Mouse (Mus musculus): ENCODE measurements around the gene Selenof. TPM values are rescaled to one million over a fixed set of nuclear protein-coding genes. Genes with fewer than 3 reads are reported as not detected.
A peak's percentile ranks its signal among the peaks of the same experiment; 100 is the strongest.

The Selenof gene
- total RNA-seq, 1 experiment from 2014 or later: 324 TPM

DNA sequence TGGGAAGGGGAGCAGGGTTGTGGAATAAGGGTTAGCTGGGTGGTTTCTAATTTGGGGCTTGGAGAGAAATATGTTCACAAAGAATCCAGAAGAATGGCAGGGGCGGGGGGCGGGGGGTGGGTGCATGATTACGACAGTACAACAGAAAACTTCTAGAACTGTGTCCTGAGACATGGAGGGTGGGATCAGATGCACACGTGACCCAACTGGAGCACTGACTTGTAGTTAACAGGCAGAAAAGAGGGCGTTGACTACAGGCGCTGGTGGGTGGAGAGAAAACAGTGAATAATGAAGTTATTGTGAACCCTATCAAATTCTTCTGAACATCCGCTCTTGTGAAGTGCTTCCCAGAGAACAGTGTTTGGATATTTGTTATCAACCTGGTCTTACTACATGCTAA, 6.2 kb upstream of the Selenof start:
- DNase-seq: no peak

DNA sequence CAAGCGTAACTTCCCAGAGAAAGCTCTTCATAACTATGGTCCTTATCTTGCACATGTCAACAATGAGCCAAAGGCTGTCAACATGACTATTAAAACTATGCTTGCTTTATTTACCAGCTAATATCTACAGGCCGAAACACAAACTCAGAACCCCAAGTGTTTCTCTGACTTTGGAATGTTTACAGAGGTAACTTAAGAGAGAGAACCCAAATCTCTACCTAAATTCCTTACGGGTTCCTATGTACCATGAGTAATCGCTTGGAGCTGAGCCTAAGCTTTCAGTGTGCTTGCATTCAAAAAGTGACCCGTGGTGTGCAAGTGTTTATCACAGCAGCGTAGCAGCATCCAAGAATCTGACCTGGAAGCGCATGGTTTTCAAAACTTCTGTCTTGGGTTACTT, 4.9 kb upstream of the Selenof start:
- no peak for DNase-seq

GRCm38 (mm10) chr3:144568861-144569361, 1.2 kb upstream of the Selenof start:
- no peak for DNase-seq

DNA sequence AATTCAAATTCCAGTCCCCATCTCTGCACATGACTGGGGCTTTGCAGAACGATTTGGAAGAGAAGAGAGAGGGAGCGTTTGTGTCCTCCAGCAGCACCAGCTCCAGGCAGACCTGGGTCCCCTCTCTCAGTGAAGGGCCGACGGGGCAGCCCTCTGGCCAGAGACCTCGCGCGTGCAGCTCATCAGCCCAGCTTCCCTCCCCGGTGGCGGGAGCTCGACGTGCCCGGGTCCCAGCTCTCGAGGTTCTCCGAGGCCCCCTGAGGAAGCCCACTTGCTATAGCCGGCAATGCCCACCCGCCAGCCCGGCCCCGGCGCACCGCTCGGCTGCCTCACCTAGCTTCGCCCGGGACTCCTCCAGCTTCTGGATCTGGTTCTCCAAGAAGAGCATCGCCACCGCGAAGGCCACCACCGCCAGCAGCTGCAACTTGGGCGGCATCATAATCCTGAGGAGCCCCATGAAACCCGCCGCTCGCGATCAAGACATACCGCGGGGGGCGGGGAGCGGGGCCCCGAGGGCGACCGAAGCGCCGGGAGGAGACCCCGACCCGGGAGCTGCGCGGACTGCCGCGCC, 618 bp upstream of the Selenof start:
- DNase-seq: peak; percentile 36

GRCm38 (mm10) chr3:144570816-144571487, 848 bp downstream of the Selenof start:
- no peak for DNase-seq

GRCm38 (mm10) chr3:144574256-144574655, 4.2 kb downstream of the Selenof start:
- no peak for DNase-seq

DNA sequence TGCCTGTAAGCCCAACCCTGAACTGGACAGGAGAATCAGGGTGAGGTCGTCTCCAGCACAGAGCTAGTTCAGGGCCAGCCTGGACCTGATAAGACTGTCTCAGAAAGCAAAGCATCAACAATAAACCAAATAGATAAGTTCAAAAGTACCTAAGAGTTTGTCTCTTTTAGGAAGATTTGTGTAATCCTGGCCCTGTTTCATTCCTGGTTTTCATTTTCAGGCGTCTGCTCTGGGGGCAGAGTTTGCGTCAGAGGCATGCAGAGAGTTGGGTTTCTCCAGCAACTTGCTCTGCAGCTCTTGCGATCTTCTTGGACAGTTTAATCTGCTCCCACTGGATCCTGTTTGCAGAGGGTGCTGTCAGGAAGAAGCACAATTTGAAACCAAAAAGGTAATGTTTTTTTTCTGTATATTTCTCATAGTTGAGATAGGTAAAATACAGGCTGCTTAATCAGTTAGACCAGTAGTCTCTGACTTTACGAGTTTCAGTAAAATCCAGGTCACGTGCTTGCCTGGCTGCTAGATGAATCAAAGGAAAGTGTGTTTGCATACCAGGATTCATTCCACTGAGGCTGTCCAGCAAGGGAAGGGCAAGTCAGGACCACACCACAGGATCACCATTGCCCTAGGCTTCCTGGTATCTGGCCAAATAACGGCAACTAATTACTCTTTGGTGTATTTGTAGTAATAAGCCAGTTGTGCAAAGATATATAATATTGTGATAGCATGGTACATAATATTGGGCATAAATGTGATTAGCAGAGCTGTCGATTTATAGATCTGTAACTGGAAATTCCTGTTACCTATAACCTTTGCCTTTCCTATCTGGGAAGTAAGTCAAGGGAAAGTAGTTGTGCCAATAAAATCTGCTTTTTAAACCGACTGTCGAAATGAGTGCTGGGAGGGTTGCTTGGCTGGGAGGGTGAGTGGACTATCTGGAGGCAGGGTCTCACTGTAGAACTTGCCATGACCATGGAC, 7.5 kb downstream of the Selenof start:
- no peak for DNase-seq

GRCm38 (mm10) chr3:144578921-144579320, 8.8 kb downstream of the Selenof start:
- DNase-seq: no peak

GRCm38 (mm10) chr3:144579796-144580195, 9.7 kb downstream of the Selenof start:
- no peak for DNase-seq

DNA sequence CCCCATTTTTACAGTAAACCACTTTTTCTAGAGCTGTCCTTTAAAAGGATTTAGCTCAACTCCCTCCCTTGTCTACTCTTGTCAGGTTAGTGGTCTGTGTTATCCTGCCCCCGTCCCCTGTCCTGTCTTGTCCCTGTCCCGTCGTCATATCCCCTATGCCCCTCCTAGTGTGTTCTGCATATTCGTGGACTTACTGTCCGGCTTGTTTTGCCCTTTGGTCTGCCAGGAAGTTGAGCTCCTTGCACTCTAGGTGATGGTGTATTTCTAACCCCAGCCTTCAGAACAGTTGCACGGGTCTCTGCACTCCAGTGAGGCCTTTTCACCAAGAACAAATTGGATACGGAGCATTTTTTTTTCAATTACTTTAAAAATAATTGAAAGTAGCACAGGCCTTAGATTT, 10.2 kb downstream of the Selenof start:
- no peak for DNase-seq

DNA sequence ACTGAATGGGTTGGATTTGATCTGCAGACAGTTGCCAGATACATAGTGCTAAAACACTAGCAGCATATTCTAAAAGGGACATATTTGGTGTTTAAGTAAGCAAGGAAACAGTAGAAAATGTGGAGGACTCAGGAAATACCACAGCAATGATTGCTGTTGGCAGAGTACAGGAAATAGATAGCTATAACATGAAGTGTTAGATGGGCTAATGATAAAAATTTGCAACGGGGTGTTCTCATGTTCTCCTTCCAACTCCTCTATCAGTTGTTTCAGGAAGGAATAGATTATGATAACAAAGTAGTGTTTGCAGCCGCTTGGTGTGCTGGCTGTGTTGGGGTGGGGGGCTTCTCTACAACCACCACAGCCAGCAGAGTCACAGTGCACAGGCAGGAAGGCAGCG, 11.7 kb downstream of the Selenof start:
- DNase-seq: no peak

GRCm38 (mm10) chr3:144582306-144582705, 12.2 kb downstream of the Selenof start:
- DNase-seq: no peak

DNA sequence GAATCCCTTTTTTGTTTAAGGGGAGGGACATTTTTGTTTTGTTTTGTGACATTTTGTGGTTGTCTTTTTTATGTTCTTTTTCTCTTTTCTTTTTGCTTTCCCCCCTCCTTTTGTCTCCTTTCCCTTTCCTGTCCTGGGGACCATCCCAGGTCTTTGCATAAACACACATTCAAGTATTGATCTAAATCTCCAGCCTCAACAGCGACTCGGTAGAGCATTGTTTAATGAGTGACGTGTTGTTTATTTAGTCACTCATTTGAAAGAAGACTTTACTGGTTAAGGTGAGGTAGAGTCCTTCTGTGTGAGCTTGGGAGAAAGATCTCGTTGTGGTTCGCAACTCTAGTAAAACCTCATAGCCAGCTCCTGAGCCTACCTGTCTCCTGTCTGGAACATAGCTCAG, 13.7 kb downstream of the Selenof start:
- no peak for DNase-seq

DNA sequence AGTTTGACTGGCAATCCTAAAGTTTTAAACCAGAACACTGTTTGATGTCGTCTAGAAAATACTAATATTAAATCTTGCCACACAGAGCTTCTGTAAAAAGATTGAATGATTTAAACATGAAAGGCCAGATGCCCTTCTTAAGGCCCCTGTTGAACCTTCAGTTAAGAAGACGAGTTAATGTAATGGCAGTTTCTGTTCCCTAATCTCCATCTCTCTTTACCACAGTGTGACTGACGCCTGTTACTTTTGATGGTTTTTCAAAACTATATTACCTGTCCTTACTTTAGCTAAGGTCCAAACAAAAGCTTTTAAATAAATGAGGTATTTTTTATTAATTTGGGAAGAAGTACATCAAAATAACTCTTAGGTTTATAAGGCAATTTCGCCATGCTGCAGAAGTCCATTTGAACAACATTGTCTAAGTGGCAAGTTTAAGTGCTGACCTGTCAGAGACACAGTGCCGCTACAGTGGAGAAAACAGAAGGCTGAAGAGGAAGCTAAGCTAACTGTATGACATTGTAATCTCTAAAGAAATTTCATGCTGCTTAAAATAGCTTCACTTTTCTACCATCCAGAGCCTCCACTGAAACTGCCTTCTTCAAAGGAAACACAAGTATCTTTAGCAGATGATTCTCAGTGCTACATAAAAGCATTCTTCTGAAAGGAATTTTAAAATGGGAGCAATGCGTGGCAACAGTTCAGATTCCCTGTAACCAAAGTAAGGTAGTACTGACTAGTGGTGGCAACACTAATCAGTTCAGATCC, 14.9 kb downstream of the Selenof start:
- DNase-seq: no peak

DNA sequence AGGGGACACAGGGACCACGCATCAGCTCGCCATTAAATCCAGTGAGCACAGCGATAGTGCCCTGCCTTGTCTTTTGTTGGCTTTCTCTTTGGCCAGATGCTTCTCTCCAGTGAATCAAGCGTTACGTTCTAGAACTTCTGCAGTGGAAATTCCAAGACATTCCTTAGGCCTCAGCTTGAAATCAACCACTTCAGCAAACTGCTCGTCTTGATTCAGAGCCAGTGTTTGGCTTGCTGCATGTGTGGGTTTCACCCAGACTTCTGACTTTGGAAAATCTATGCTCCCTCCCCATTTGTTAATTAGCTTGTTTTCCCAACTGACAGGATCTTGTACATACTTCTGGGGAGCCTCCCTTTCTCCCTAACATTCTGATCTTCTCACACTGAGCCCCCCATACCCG, 16.6 kb downstream of the Selenof start:
- no peak for DNase-seq

DNA sequence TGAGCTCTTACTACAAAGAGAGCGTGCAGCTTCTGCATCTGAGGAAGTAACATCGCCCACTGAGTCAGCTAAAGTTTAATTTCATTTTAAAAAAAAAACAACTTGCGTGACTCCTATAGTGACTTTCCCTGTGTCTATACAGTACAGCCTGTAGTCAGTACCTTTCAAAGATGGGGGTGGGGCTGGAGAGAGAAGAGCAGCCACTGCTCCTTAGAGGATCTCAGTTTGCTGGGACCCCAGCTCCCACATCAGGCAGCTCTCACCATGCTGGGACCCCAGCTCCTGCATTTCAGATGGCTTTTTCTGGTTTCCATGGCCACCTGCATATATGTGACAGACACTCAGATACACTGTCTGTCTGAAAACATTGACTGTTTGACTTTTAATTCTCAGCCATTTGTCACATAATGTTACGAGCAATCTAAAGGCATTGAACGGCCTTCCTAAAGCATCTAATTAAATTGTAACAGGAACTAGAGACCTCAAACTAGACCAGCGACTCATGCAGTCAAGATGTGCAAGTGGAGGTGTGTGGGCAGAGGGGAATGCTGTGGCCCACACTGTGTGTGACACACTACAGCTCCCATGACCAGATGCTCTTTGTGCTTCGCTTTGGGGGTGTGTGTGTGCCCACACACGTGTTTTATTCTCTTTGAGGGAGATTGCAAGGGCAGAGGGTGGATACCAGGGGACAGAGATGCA, 19.2 kb downstream of the Selenof start:
- DNase-seq: no peak

GRCm38 (mm10) chr3:144592992-144593785, 23.1 kb downstream of the Selenof start:
- DNase-seq: no peak

DNA sequence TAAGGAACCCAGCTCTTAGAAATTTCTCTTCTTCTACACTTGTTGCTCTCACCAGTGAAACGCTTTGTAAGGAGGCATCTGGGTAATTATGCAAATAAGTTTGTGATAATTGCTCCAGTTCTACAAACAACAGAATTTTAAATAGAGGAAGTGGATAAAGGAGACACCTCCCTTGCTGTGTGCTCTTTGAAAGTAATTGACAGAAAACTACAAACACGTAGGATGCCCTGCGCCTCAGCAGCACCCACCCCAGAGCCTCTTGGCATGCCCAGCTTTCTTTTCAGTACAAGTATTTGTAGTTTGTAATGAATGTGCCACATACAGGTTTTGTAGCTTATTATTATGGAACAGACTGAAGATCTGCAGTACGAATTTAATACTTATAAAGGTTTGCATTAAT, 27.0 kb downstream of the Selenof start:
- no peak for DNase-seq

GRCm38 (mm10) chr3:144597790-144598467, 27.8 kb downstream of the Selenof start:
- no peak for DNase-seq

DNA sequence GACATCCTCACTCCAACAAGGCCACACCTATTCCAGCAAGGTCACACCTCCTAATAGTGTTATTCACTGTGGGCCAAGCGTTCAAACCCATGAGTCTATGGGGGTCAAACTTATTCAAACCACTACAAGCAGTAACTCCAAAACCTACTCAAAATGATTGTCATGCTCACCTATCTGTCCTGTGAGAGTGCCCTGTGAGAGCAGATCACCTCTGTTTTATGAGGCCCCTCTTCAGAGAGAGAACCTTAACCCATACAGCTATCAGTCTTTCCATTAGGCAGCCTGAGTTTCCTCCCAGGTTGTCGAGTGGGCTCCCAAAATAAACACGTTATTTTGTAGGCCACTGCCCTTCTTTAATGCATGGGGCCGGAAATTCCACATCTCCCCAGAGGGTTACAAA, 32.3 kb downstream of the Selenof start:
- DNase-seq: no peak
